Mouse (Mus musculus) thymus, adult 2 months (tissue): ENCODE results near the gene Pfkm. TPM values are rescaled to one million over a fixed set of nuclear protein-coding genes. Genes with fewer than 3 reads are reported as not detected.

ENCODE experiments used
- DNase-seq: peaks from one replicate; pipeline ENCODE4 v3.0.0; 2021
- H3K27ac ChIP-seq: fragments of 200-500 bp; 2 replicates; pipeline ENCODE4 v1.5.1; 2012; ENCODE audit warnings: low read length, control low read depth; ENCODE audit not compliant: control insufficient read depth, insufficient read depth
- H3K27me3 ChIP-seq: fragments of 200-500 bp; 2 replicates; pipeline ENCODE4 v1.6.1; 2012; ENCODE audit warnings: mild to moderate bottlenecking, low read length, moderate library complexity, mixed read lengths; ENCODE audit not compliant: control insufficient read depth, insufficient read depth
- H3K36me3 ChIP-seq: fragments of 200-500 bp; 2 replicates; pipeline ENCODE4 v1.6.1; 2012; ENCODE audit warnings: mild to moderate bottlenecking, low read length, moderate library complexity; ENCODE audit not compliant: control insufficient read depth, insufficient read depth
- H3K4me1 ChIP-seq: fragments of 200-500 bp; replicated peaks from 2 replicates; pipeline ENCODE4 v1.6.1; 2012; ENCODE audit warnings: low read length; ENCODE audit not compliant: control insufficient read depth, insufficient read depth
- H3K4me3 ChIP-seq: fragments of 200-500 bp; 2 replicates; pipeline ENCODE4 v1.5.1; 2012; ENCODE audit warnings: mild to moderate bottlenecking, low read length, control low read depth, moderate library complexity; ENCODE audit not compliant: control insufficient read depth, insufficient read depth
- CTCF ChIP-seq: fragments of 200-500 bp; IDR thresholded peaks from 2 replicates; pipeline ENCODE4 v1.5.1; 2012; ENCODE audit warnings: mild to moderate bottlenecking, control low read depth, low read length, moderate library complexity, borderline replicate concordance; ENCODE audit not compliant: control insufficient read depth, poor library complexity, insufficient read depth; ENCODE audit errors: extremely low read depth
- POLR2A ChIP-seq: fragments of 200-500 bp; IDR thresholded peaks from 2 replicates; pipeline ENCODE4 v1.6.1; 2012; ENCODE audit warnings: mild to moderate bottlenecking, low read length, control low read depth, moderate library complexity; ENCODE audit not compliant: control insufficient read depth, poor library complexity, insufficient read depth; ENCODE audit errors: extremely low read depth
- WGBS: fragments of 180-500 bp; shearing (Covaris S2); methylation state at CpG from one replicate; pipeline ENCODE4 v1.1.7; 2018; 5-methylcytosine and 5-hydroxymethylcytosine counted together
- polyA plus RNA-seq: library from polyadenylated mRNA; depleted of rRNA; stranded (reverse); fragments of >200 nt; gene quantifications from 2 replicates; pipeline ENCODE4 v1.2.3, GENCODE M21; 2012

The Pfkm gene
- polyA plus RNA-seq, 1 experiment, result 44.9 TPM

- no peak overlapping the region for H3K27ac ChIP-seq
Observed at GRCm38 (mm10) chr15:98108297-98109152, 16.1 kb downstream of the Pfkm start.

GRCm38 (mm10) chr15:98111791-98112190 is 19.4 kb downstream of the Pfkm start:
- no peak overlapping the region for H3K4me3 ChIP-seq
- H3K36me3 ChIP-seq, result no peaks in the 10 kb centered on the region
- no peak for DNase-seq
- peaks cover 5% of the 10 kb centered on the region for H3K4me1 ChIP-seq
- TF ChIP-seq CTCF, result no peak
- TF ChIP-seq POLR2A, result no peak
- H3K27ac ChIP-seq, result no peak overlapping the region
- no peaks in the 10 kb centered on the region for H3K27me3 ChIP-seq
- 82% methylated on average over 5 of the region's 5 CpGs for WGBS

More at GRCm38 (mm10) chr15:98108297-98109152, 16.1 kb downstream of the Pfkm start:
- no peaks in the 10 kb centered on the region for H3K27me3 ChIP-seq
- H3K36me3 ChIP-seq, result no peaks in the 10 kb centered on the region
- 2% methylated on average over 37 of the region's 37 CpGs for WGBS
- peak; percentile 79 for DNase-seq
- H3K4me3 ChIP-seq, result peak overlapping the region; percentile 94
- peaks cover 5% of the 10 kb centered on the region for H3K4me1 ChIP-seq
- TF ChIP-seq CTCF (0 out of 2 replicates have a peak, but pooled peaks have one; percentile 45), POLR2A (0 out of 2 replicates have a peak, but pooled peaks have one; percentile 35)

GRCm38 (mm10) chr15:98114098-98114851 is 21.9 kb downstream of the Pfkm start:
- no peaks in the 10 kb centered on the region for H3K36me3 ChIP-seq
- 94% methylated on average over 10 of the region's 10 CpGs for WGBS
- TF ChIP-seq CTCF (no peak), POLR2A (no peak)
- no peaks in the 10 kb centered on the region for H3K27me3 ChIP-seq
- DNase-seq, result no peak
- H3K4me1 ChIP-seq, result no peaks in the 10 kb centered on the region
- H3K27ac ChIP-seq, result no peak overlapping the region
- no peak overlapping the region for H3K4me3 ChIP-seq

DNA sequence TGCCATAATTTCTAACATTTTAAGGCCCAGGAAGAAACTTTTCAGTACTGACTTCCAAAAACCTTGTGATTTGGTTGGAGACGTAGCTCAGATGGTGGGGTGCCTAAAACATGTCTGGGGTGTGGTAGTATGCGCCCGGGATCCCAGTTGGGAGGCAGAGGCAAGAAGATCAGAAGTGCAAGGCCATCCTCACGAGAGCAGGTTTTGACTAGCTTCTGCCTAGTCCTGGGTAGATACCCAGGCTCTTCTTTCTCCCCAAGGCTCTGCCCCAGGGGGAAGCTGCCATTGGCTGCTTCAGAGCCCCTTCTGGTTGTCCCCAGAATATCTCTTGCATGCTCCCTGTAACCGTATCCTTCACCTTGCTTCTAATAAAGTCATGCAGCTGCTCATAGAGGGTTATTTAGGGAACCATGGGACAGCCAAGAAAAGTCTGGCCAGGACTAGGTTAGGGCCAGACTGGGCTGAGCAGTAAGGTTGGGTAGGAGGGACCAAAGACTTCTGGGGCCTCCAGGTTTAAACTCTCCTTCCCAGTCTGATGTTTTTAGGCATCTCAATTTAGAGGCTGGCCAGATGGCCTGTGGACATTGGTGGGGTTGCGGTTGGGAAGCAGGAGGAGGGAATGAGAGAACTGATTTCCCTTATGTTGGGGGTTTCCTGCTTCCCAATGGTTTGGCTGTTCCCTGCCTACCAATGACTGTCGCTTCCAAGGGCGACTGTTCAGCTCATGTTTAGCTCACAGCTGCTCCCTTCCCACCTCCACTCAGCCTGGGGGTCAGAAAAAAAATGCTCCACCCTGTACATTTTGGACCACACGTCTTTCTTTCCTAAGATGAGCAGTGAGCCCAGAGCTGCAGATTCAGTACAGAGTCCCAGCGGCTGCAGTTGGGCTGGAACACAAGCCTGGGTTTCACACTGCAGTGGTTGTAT is 22.7 kb downstream of the Pfkm start:
- TF ChIP-seq POLR2A, result no peak
- TF ChIP-seq CTCF, result no peak
- Histone ChIP-seq H3K4me3 (no peak overlapping the region), H3K36me3 (no peaks in the 10 kb centered on the region), H3K27me3 (no peaks in the 10 kb centered on the region), H3K4me1 (no peaks in the 10 kb centered on the region), H3K27ac (no peak overlapping the region)
- WGBS, result 93% methylated on average over 10 of the region's 10 CpGs
- DNase-seq, result no peak

DNA sequence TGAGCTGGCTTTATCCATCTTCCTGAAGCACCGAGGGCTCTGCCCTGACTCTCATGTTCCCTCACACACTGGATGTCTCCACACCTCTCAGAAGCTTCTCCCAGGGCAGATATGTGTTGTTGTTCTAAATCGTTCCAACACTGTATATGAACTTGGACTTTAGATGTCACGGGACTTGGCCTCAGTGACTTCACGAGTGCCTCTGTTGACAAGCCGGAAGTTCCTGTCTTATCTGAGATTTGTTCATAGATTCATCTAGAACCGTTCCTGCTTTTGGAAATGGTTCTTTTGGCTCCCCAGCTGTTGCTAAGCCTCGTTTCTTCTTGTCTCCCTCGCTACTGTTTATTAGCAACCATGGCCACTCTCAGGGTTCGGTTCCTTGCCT is 23.4 kb downstream of the Pfkm start:
- Histone ChIP-seq H3K27ac (no peak overlapping the region), H3K4me1 (no peaks in the 10 kb centered on the region), H3K4me3 (no peak overlapping the region), H3K36me3 (no peaks in the 10 kb centered on the region), H3K27me3 (no peaks in the 10 kb centered on the region)
- 96% methylated on average over 9 of the region's 9 CpGs for WGBS
- no peak for DNase-seq
- TF ChIP-seq POLR2A, result no peak
- no peak for TF ChIP-seq CTCF

GRCm38 (mm10) chr15:98116287-98116686 is 23.9 kb downstream of the Pfkm start:
- TF ChIP-seq POLR2A, result no peak
- no peak for TF ChIP-seq CTCF
- Histone ChIP-seq H3K4me3 (no peak overlapping the region), H3K27ac (no peak overlapping the region), H3K27me3 (no peaks in the 10 kb centered on the region), H3K36me3 (no peaks in the 10 kb centered on the region), H3K4me1 (no peaks in the 10 kb centered on the region)
- no peak for DNase-seq
- 95% methylated on average over 5 of the region's 5 CpGs for WGBS
